In the genomic region with DNA sequence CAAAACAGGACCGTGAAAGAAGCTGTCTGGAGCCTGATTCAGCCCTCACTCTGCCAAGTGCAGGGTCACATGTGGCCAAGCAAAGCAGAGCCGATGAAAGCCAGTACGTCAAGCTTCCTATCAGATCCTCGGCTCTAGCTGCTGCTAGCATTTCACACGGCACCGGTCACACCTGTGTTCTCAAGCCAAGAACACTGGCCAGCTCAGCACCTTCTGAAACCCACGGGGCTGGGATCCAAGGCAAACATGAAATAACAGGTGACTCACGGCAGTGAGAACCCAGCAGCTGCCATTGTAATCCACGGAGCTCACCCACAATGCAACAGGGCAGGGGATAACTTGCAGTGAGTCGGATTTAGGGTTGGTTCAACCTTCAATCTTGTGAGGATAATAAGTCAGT, we compare ENCODE assay signal across 10 mouse cellular contexts.
DNase-seq lines count a peak whose midpoint lies in the region; ATAC-seq and TF ChIP-seq lines count a peak whose summit lies in the region.
"Had no signal": no experiment of that assay in that cellular context is flagged by ENCODE, and none has a peak within 500 bp of the region (broad histone marks: within the 10 kb centered on the region; RNA-seq: fewer than 3 reads in every experiment).

No protein-coding gene starts in this region.

- H3K27ac ChIP-seq in gastrocnemius, adult 2 months = peak overlapping the region; percentile 89
- no peak overlapping the region for H3K27ac ChIP-seq in forebrain, embryonic 13.5 days
- H3K27ac ChIP-seq: hindbrain, embryonic 15.5 days had no signal

- WGBS in forebrain, embryonic 13.5 days = 81% methylated on average over 10 of the region's 10 CpGs

- TF ChIP-seq CTCF in gastrocnemius, adult 2 months (IDR thresholded peaks at IDR 0.05) = no peak

- ATAC-seq in megakaryocyte, adult 5-6 weeks (ENCODE audit: poor library complexity, severe bottlenecking) = no peak
- ATAC-seq in forebrain, embryonic 13.5 days = no peak

- H3K4me1 ChIP-seq in forebrain, embryonic 13.5 days = no peaks in the 10 kb centered on the region
- H3K4me1 ChIP-seq: hindbrain, embryonic 15.5 days had no signal

- H3K27me3 ChIP-seq in forebrain, embryonic 13.5 days = no peaks in the 10 kb centered on the region
- H3K27me3 ChIP-seq: hindbrain, embryonic 15.5 days had no signal

- no peak overlapping the region for H3K4me2 ChIP-seq in forebrain, embryonic 13.5 days
- H3K4me2 ChIP-seq: hindbrain, embryonic 15.5 days had no signal

- H3K9me3 ChIP-seq in forebrain, embryonic 13.5 days (replicated peaks) = no peaks in the 10 kb centered on the region; the same call in 1 of the 2 replicates
- H3K9me3 ChIP-seq: hindbrain, embryonic 15.5 days had no signal

- DNase-seq in urinary bladder, adult 18-20 months (ENCODE audit: low spot score in 2 of 2) = peak; percentile 40 to 71
- DNase-seq in urinary bladder, postnatal 4 days (ENCODE audit: low spot score in 2 of 2) = no peak
- DNase-seq in gastrocnemius, adult 2 months = peak; percentile 91
- peak; percentile 71 to 74 for DNase-seq in kidney, postnatal 36 days
- peak; percentile 55 to 65 for DNase-seq in urinary bladder, postnatal 36 days (ENCODE audit: low spot score in 2 of 2)
- no peak for DNase-seq in spleen, adult 12 weeks (ENCODE audit: low spot score)
- DNase-seq: thymus, postnatal 4 days had no signal

- no peaks in the 10 kb centered on the region for H3K36me3 ChIP-seq in forebrain, embryonic 13.5 days (ENCODE audit: poor library complexity, severe bottlenecking)
- H3K36me3 ChIP-seq: hindbrain, embryonic 15.5 days had no signal

- intact Hi-C loops in gastrocnemius, adult 2 months (cut with DNase I) = loop anchor here (5.0 to 10.0 kb wide), 3 partner anchors 240 to 533 kb away; no protein-coding TSS in a partner anchor

- peak overlapping the region; percentile 45 for H3K4me3 ChIP-seq in gastrocnemius, adult 2 months
- H3K4me3 ChIP-seq in forebrain, embryonic 13.5 days = no peak overlapping the region
- H3K4me3 ChIP-seq: hindbrain, embryonic 15.5 days had no signal

- no peak overlapping the region for H3K9ac ChIP-seq in forebrain, embryonic 13.5 days
- H3K9ac ChIP-seq: hindbrain, embryonic 15.5 days had no signal

Comparison
In these comparisons a context has a peak if more than half of its experiments do, and no peak if none do; other contexts are left out.
1. DNase-seq: peak in urinary bladder, adult 18-20 months (2 of 2), gastrocnemius, adult 2 months (single experiment), kidney, postnatal 36 days (2 of 2) and urinary bladder, postnatal 36 days (2 of 2); none in urinary bladder, postnatal 4 days (0 of 2) and spleen, adult 12 weeks (single experiment).